Mouse (Mus musculus) MEL (cell line): Measurements from ENCODE around the gene Gtf2i.

ENCODE experiments used
- CTCF ChIP-seq, 3 experiments: IDR thresholded peaks in 2 of 3; conservative IDR thresholded peaks in 1 of 3; 2 replicates each; pipeline ENCODE4 v1.5.1; 2011 to 2012; ENCODE audit warnings: low read length in 3 of 3, low read depth in 2 of 3, mild to moderate bottlenecking in 2 of 3, improper control_type of control experiment in 1 of 3, inconsistent platforms in 1 of 3, mixed read lengths in 1 of 3, moderate library complexity in 1 of 3; ENCODE audit not compliant: control insufficient read depth in 1 of 3, insufficient read depth in 1 of 3, poor library complexity in 1 of 3, severe bottlenecking in 1 of 3
- E2F4 ChIP-seq: IDR thresholded peaks from 2 replicates; pipeline ENCODE4 v1.6.1; 2011; ENCODE audit warnings: low read depth, low read length, improper control_type of control experiment, borderline replicate concordance
- EP300 ChIP-seq, 2 experiments: IDR thresholded peaks; 2 replicates each; pipeline ENCODE4 v1.6.1; 2011; ENCODE audit warnings: improper control_type of control experiment in 2 of 2, low read length in 2 of 2, low read depth in 1 of 2, mild to moderate bottlenecking in 1 of 2
- ETS1 ChIP-seq: IDR thresholded peaks from 2 replicates; pipeline ENCODE4 v1.6.1; 2012; ENCODE audit warnings: low read depth, mild to moderate bottlenecking, inconsistent platforms, low read length, improper control_type of control experiment, moderate library complexity
- GABPA ChIP-seq: IDR thresholded peaks from 2 replicates; pipeline ENCODE4 v1.6.1; 2012; ENCODE audit warnings: low read depth, mild to moderate bottlenecking, inconsistent platforms, low read length, improper control_type of control experiment, moderate library complexity
- KAT2A ChIP-seq: conservative IDR thresholded peaks from 2 replicates; pipeline ENCODE4 v1.6.1; 2012; ENCODE audit warnings: low read depth, low read length, improper control_type of control experiment, inconsistent platforms
- POLR2A ChIP-seq, 2 experiments: IDR thresholded peaks; 2 replicates each; pipeline ENCODE4 v1.6.1; 2011 to 2012; ENCODE audit warnings: low read length in 2 of 2, mild to moderate bottlenecking in 2 of 2, control low read depth in 1 of 2, improper control_type of control experiment in 1 of 2, low read depth in 1 of 2, moderate library complexity in 1 of 2; ENCODE audit not compliant: control insufficient read depth in 1 of 2, insufficient read depth in 1 of 2, poor library complexity in 1 of 2
- TCF12 ChIP-seq: IDR thresholded peaks from 2 replicates; pipeline ENCODE4 v1.6.1; 2014; ENCODE audit warnings: low read depth, mild to moderate bottlenecking, inconsistent platforms, low read length, improper control_type of control experiment, moderate library complexity
- USF1 ChIP-seq: IDR thresholded peaks from 2 replicates; pipeline ENCODE4 v1.6.1; 2014; ENCODE audit warnings: low read depth, mild to moderate bottlenecking, inconsistent platforms, low read length, improper control_type of control experiment, moderate library complexity
- USF2 ChIP-seq, 2 experiments: IDR thresholded peaks; 2 replicates each; pipeline ENCODE4 v1.6.1; 2011 to 2012; ENCODE audit warnings: improper control_type of control experiment in 2 of 2, low read length in 2 of 2, borderline replicate concordance in 1 of 2, inconsistent platforms in 1 of 2, low read depth in 1 of 2, mild to moderate bottlenecking in 1 of 2; ENCODE audit not compliant: insufficient read depth in 1 of 2

DNA sequence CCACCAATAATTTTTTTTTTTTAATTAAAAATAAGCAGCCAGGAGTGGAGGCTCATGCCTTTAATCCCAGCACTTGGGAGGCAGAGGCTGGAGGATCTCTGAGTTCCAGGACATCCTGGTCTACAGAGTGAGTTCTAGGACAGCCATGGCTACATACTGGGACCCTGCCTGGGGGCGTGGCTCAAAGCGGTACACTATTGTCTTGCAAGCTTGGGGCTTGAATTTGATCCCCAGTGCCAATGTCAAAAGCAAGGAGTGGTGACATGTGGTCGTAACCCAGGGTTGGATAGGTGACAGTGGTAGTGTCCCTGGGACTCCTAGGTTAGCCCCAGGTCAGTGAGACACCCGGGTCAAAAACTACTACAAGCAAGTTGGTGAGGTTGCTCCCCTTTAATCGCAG, 27.2 kb upstream of the Gtf2i start:
- TF ChIP-seq CTCF (IDR thresholded peaks at IDR 0.05 in 2 of 3, conservative IDR thresholded peaks at IDR 0.05 in 1 of 3; ENCODE audit: control insufficient read depth in 1 of 3, insufficient read depth in 1 of 3, low read depth in 2 of 3, low read length in 3 of 3, poor library complexity in 1 of 3, severe bottlenecking in 1 of 3) (no peak), TCF12 (no peak), ETS1 (no peak), POLR2A (IDR thresholded peaks at IDR 0.05; ENCODE audit: control insufficient read depth in 1 of 2, insufficient read depth in 1 of 2, low read depth in 1 of 2, low read length in 2 of 2, poor library complexity in 1 of 2) (no peak), GABPA (no peak), EP300 (IDR thresholded peaks at IDR 0.05; ENCODE audit: low read depth in 1 of 2, low read length in 2 of 2) (no peak), USF1 (no peak), KAT2A (no peak), E2F4 (no peak), USF2 (IDR thresholded peaks at IDR 0.05; ENCODE audit: borderline replicate concordance in 1 of 2, insufficient read depth in 1 of 2, low read depth in 1 of 2, low read length in 2 of 2) (no peak)
